Mouse (Mus musculus) small intestine, adult 2 months (tissue): ENCODE results near the gene Fbxo44. TPM values are rescaled to one million over a fixed set of nuclear protein-coding genes. Genes with fewer than 3 reads are reported as not detected.
"Not testable (repeated sequence)": the region's sequence is repeated elsewhere in the genome, so short reads cannot be mapped to it uniquely, and the experiment has no call there.

ENCODE experiments used
- H3K27ac ChIP-seq: fragments of 200-500 bp; 2 replicates; pipeline ENCODE4 v1.5.1; 2012; ENCODE audit warnings: low read depth, low read length, control low read depth, inconsistent platforms; ENCODE audit not compliant: insufficient read depth
- H3K27me3 ChIP-seq: fragments of 200-500 bp; 2 replicates; pipeline ENCODE4 v1.6.1; 2012; ENCODE audit warnings: mild to moderate bottlenecking, moderate library complexity, low read length, inconsistent platforms; ENCODE audit not compliant: control insufficient read depth, insufficient read depth
- H3K36me3 ChIP-seq: fragments of 200-500 bp; 2 replicates; pipeline ENCODE4 v1.6.1; 2012; ENCODE audit warnings: mild to moderate bottlenecking, low read length, control low read depth, inconsistent platforms; ENCODE audit not compliant: control insufficient read depth, insufficient read depth
- H3K4me1 ChIP-seq: fragments of 200-500 bp; 2 replicates; pipeline ENCODE4 v1.6.1; 2012; ENCODE audit warnings: low read length, inconsistent platforms, mixed read lengths; ENCODE audit not compliant: control insufficient read depth, insufficient read depth, insufficient read length
- H3K4me3 ChIP-seq: fragments of 200-500 bp; 2 replicates; pipeline ENCODE4 v1.5.1; 2012; ENCODE audit warnings: low read depth, mild to moderate bottlenecking, control low read depth, inconsistent platforms, low read length, moderate library complexity
- CTCF ChIP-seq: fragments of 200-500 bp; IDR thresholded peaks from 2 replicates; pipeline ENCODE4 v1.5.1; 2012; ENCODE audit warnings: low read depth, mild to moderate bottlenecking, control low read depth, inconsistent platforms, low read length, moderate library complexity, mixed read lengths; ENCODE audit not compliant: insufficient replicate concordance, insufficient read length; ENCODE audit errors: extremely low read depth
- POLR2A ChIP-seq: fragments of 200-500 bp; IDR thresholded peaks from 2 replicates; pipeline ENCODE4 v1.6.1; 2012; ENCODE audit warnings: low read depth, mild to moderate bottlenecking, control low read depth, inconsistent platforms, low read length, moderate library complexity
- WGBS: fragments of 180-500 bp; shearing (Covaris S2); methylation state at CpG from one replicate; pipeline ENCODE4 v1.1.7; 2018; 5-methylcytosine and 5-hydroxymethylcytosine counted together
- polyA plus RNA-seq: library from polyadenylated mRNA; depleted of rRNA; stranded (reverse); fragments of >200 nt; gene quantifications from 2 replicates; pipeline ENCODE4 v1.2.3, GENCODE M21; 2012

The Fbxo44 gene
- polyA plus RNA-seq, 1 experiment = 17.7 TPM

DNA sequence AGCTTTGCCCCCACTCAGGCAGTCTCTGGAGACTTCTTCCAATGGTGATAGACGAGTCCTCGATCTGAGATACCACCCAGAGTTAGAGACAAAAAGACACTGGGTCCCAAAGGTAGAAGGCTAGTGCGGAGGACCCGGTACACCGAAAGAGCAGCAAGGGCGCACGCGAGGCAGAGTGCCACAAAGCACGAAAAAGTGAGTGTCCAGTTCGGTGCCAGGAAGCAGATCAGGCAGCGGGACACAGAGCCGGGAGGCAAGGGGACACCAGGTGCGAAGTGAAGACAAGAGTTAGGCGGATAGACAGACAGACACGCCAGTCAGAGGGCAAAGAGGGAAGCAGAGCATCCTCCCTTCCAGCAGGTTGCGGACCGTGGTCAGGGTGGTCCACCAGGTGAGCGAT, 30.1 kb downstream of the Fbxo44 start, which contains the start of gene Mad2l2:
Gene Mad2l2, plus strand, starts transcription at position 252 of the 400 bp plus-strand sequence.
- TF ChIP-seq CTCF (no peak), POLR2A (no peak)
- Histone ChIP-seq H3K36me3 (no peaks in the 10 kb centered on the region), H3K4me3 (peak within 1 kb of the TSS; percentile 41), H3K27ac (no peak within 1 kb of the TSS), H3K4me1 (no peaks in the 10 kb centered on the region; the same call in 1 of the 2 replicates), H3K27me3 (peaks cover 33% of the 10 kb centered on the region)
- 3% methylated on average over 18 of the region's 18 CpGs for WGBS

DNA sequence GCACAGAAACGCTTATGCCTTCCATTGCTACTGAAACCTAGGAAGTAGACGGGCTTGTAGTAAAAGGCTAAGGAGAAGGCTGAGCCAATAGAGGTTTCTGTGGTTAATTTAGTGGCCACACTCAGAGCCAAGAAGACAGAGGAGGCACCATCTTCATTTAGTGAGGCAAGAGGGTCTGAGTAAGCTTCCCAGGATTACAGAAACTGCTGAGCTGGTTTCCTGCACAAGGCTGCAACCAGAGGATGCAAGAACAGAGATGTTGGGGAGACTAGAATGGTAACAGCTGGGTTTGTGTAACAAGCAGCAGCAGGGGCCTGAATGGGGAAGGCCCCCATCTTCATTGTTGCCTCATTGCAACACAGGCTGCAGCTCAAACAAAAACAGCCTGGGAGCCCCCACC, 31.6 kb downstream of the Fbxo44 start:
- Histone ChIP-seq H3K4me1 (no peaks in the 10 kb centered on the region; the same call in 1 of the 2 replicates), H3K27me3 (peaks cover 33% of the 10 kb centered on the region), H3K27ac (no peak overlapping the region), H3K36me3 (no peaks in the 10 kb centered on the region), H3K4me3 (no peak overlapping the region)
- TF ChIP-seq POLR2A (no peak), CTCF (no peak)
- WGBS = 58% methylated on average over 2 of the region's 2 CpGs

DNA sequence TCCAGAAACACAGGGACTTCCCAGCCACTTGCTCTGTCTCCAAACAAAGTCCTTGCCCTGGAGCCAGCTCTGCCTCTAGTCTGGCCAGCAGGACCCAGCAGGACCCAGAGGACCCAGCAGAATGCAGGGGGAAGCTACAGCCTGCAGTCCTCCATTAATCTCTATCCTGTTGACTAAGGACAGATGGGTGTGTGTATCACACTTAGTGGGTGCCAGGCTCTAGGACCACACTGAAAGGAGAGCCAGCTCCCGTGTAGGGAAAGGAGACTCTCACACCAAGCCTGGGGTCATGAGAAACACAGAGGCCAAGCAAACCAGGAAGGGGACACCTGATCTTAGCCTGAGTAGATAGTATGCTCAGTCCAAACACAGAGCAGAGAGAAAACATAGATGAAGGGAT, 32.0 kb downstream of the Fbxo44 start:
- Histone ChIP-seq H3K27me3 (peaks cover 33% of the 10 kb centered on the region), H3K27ac (no peak overlapping the region), H3K4me3 (no peak overlapping the region), H3K4me1 (no peaks in the 10 kb centered on the region; the same call in 1 of the 2 replicates), H3K36me3 (no peaks in the 10 kb centered on the region)
- no peak for TF ChIP-seq CTCF
- no peak for TF ChIP-seq POLR2A
- 46% methylated on average over 1 of the region's 1 CpGs for WGBS

DNA sequence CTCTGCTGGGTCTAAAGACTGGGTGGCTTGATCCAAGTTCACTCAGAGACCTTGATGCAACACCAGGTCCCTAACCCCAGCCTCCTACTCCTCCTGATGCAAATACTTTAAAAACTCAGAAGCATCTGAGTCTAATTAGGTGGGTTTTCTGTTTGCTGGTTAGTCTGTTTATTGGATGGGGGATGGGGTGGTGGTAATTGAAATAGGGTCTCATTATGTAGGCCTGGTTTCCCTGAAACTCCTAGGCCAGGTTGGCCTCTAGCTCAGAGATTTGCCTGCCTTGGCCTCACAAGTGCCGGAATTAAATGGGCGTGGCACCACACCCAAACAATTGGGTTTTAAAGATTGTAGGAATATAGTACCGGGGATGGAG, 37.6 kb downstream of the Fbxo44 start:
- 43% methylated on average over 3 of the region's 3 CpGs for WGBS
- H3K27me3 ChIP-seq = 0 out of 2 replicates have a peak, but pooled peaks cover 3% of the 10 kb centered on the region
- no peaks in the 10 kb centered on the region for H3K4me1 ChIP-seq
- no peak for TF ChIP-seq CTCF
- no peak for TF ChIP-seq POLR2A
- no peak overlapping the region for H3K4me3 ChIP-seq
- no peaks in the 10 kb centered on the region for H3K36me3 ChIP-seq
- H3K27ac ChIP-seq = no peak overlapping the region

DNA sequence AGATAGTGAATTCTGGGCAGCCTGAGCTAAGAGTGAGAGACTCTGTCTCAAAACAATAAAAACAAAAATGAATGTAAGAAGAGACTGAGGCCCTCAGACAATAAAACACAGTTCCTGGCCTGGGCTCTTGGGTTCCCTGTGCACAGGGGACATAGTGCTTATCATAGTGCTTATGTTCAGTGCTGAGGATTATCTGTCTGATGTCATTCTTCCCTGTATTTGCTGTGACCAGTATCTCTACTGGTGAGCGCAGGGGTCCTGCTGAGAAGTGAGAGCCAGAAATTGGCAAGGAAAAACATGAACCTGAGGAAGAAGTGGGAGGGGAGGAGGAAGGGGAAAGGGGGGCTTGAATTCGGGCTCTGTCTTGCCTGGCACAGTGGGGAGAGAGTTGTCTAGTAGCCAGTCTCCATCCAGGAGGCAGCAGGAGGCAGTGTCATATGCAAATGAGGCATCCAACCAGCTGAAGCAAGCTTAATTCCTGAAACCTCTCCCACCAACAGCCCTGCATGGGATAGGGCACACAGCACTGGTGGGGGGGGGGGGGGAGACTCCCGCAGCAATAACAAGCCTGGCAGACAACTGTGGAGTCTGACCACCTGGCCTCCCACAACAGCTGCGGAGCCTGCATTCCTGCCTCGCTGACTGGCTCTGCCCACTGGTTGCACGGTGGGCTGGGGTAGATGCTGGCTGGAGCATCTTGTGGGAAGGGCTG, 38.1 kb downstream of the Fbxo44 start:
- TF ChIP-seq CTCF = no peak
- TF ChIP-seq POLR2A = no peak
- WGBS = 40% methylated on average over 6 of the region's 6 CpGs
- no peaks in the 10 kb centered on the region for H3K4me1 ChIP-seq

DNA sequence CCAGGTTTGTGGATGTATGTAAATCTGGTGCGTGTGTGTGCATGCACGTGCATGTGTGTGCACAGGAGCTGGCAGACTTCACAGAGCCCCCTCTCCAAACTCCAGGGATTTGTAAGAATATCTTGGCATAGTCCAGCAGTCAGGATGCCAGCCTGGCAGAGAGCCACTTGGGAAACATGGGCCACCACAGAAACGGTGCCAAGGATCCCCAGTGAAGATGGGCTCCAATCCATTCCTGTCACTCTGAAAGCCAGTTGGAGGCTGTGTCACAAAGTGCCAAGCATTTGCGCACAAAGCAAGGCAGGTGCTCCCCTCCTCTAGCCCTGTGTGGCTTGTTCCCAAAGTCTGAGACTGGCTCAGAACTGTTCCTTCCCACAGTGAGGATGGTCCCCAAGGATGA, 38.9 kb downstream of the Fbxo44 start:
- 71% methylated on average over 4 of the region's 4 CpGs for WGBS
- H3K36me3 ChIP-seq = no peaks in the 10 kb centered on the region
- TF ChIP-seq CTCF = no peak
- TF ChIP-seq POLR2A = no peak

More for the DNA sequence above, 38.1 kb downstream of the Fbxo44 start:
- Histone ChIP-seq H3K27ac (no peak overlapping the region), H3K4me3 (no peak overlapping the region), H3K36me3 (no peaks in the 10 kb centered on the region), H3K27me3 (0 out of 2 replicates have a peak, but pooled peaks cover 3% of the 10 kb centered on the region)

DNA sequence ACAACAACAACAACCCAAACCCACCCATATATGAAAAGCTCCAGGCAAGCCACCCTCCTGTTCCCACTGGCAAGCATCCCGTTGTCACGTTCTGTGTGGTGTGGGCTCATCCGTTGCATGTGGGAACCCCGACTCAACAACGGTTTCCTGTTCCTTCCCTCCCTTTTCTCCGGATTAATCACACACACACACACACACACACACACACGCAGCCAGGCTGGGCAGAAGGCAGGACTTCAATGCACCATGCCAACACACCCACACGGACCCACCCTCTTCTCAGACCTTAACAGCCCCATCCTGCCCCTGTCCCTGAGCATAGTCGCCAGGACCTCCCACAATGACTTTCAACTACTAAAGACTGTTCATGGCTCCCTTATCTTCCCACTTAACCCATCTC, 39.7 kb downstream of the Fbxo44 start:
- Histone ChIP-seq H3K27me3 (0 out of 2 replicates have a peak, but pooled peaks cover 2% of the 10 kb centered on the region), H3K36me3 (no peaks in the 10 kb centered on the region), H3K4me3 (no peak overlapping the region), H3K4me1 (no peaks in the 10 kb centered on the region), H3K27ac (no peak overlapping the region)
- no peak for TF ChIP-seq CTCF
- no peak for TF ChIP-seq POLR2A
- 65% methylated on average over 9 of the region's 9 CpGs for WGBS

More for the DNA sequence above, 38.9 kb downstream of the Fbxo44 start:
- 0 out of 2 replicates have a peak, but pooled peaks cover 3% of the 10 kb centered on the region for H3K27me3 ChIP-seq
- H3K4me1 ChIP-seq = no peaks in the 10 kb centered on the region
- H3K27ac ChIP-seq = no peak overlapping the region
- no peak overlapping the region for H3K4me3 ChIP-seq

DNA sequence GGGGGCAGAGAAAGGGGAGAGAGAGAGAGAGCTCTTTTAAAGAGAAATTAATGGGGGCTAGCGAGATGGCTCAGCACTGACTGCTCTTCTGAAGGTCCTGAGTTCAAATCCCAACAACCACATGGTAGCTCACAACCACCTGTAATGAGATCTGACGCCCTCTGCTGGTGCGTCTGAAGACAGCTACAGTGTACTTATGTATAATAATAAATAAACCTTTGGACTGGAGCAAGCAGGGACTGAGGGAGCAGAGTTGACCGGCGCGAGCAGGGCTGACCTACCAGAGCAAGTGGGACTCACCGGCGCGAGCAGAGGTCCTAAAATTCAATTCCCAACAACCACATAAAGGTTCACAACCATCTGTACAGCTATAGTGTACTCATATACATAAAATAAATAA, 40.7 kb downstream of the Fbxo44 start:
- H3K4me3 ChIP-seq, H3K36me3 ChIP-seq, H3K27ac ChIP-seq, H3K4me1 ChIP-seq, H3K27me3 ChIP-seq: not testable (repeated sequence)
- WGBS = 77% methylated on average over 9 of the region's 9 CpGs
